ENCODE assay signal across 7 mouse cellular contexts in the genomic region with DNA sequence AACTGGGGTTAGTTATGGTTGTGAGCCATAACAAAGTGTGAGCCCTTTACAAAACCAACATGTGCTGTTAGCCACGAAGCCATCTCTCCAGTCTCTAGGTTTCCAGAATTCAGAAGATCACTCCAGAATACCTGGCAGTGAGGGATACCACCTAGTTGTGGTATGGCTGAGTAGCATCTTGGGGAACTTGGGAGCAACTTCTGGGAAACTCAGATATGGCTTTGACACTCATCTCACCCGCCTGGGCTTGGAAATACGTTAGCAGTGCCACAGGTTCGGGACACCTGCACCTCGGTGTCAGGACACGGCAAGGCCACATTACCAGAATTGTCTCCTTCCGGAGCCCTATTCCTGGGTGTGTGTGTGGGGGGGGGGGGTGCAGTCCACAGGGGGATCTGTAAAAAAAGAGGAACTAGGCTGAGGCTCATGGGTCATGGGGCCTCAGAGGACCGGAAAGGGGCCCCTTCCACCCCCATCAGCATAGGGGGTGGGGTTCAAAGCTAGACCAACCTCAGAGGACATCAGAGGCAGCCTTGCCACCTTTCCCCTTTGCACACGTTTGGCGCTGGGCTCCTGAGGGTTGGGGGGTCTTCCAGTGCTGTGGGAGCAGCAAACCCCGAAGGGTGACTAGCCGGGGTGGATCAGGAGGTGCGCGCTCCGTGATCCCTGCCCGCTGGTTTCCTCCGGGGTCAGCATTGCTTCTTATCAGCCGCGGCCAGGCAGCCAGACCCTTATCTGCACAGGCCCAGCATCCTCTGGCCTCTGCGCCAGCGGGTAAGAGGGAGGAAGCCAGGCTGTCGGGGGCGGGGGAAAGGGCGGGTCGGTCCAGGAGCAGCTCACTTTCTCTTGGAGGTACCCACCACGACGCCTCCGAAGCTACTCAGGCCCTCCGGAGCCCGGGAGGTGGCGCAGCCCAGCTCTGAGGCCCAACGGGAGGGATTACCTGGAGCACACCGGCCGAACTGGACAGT. TPM values are rescaled to one million over a fixed set of nuclear protein-coding genes. Genes with fewer than 3 reads are reported as not detected.
DNase-seq lines count a peak whose midpoint lies in the region; ATAC-seq and TF ChIP-seq lines count a peak whose summit lies in the region.

Gene Lyl1 (plus strand): TSS at position 517 of the 971 bp plus-strand sequence.

- H3K27me3 ChIP-seq in embryonic facial prominence, embryonic 11.5 days (ENCODE audit: control insufficient read depth, insufficient read depth, low read length) = peaks cover 45% of the 10 kb centered on the region
- H3K27me3 ChIP-seq in heart, embryonic 12.5 days (replicated peaks) = peaks cover 33% of the 10 kb centered on the region
- H3K27me3 ChIP-seq in kidney, embryonic 14.5 days (ENCODE audit: control insufficient read depth, insufficient read depth, low read length) = peaks cover 47% of the 10 kb centered on the region
- H3K27me3 ChIP-seq in spleen, adult 2 months (ENCODE audit: control insufficient read depth, insufficient read depth, low read length) = no peaks in the 10 kb centered on the region

- peak within 1 kb of the TSS; percentile 4; the same call in 1 of the 2 replicates for H3K4me2 ChIP-seq in embryonic facial prominence, embryonic 11.5 days (ENCODE audit: low read depth, low read length)
- H3K4me2 ChIP-seq in heart, embryonic 12.5 days = peak within 1 kb of the TSS; percentile 66
- H3K4me2 ChIP-seq in kidney, embryonic 14.5 days (replicated peaks; ENCODE audit: low read depth, low read length) = peak within 1 kb of the TSS; percentile 24

- TF ChIP-seq CTCF in spleen, adult 2 months (IDR thresholded peaks at IDR 0.05; ENCODE audit: extremely low read depth, insufficient read depth, insufficient read length, insufficient replicate concordance) = no peak

- DNase-seq in adrenal gland, postnatal 14 days = peak; percentile 77
- peak; percentile 53 for DNase-seq in embryonic facial prominence, embryonic 11.5 days (ENCODE audit: low spot score)
- peak; percentile 89 for DNase-seq in lung, postnatal 10 days
- DNase-seq in spleen, adult 2 months (ENCODE audit: low read depth in 1 of 2, low spot score in 2 of 2) = peak; percentile 77 to 78
- DNase-seq in Muller cell, postnatal 12 days (ENCODE audit: inconsistent ontology term) = no peak

- TF ChIP-seq POLR2A in spleen, adult 2 months (IDR thresholded peaks at IDR 0.05; ENCODE audit: low read depth, low read length) = peak; percentile 59

- 8% methylated on average over 34 of the region's 34 CpGs for WGBS in embryonic facial prominence, embryonic 11.5 days
- 5% methylated on average over 34 of the region's 34 CpGs for whole genome bisulfite sequencing in heart, embryonic 12.5 days
- WGBS in kidney, embryonic 14.5 days = 8% methylated on average over 34 of the region's 34 CpGs
- WGBS in spleen, adult 2 months = 3% methylated on average over 34 of the region's 34 CpGs

- no peak; the same call in 1 of the 2 replicates for ATAC-seq in embryonic facial prominence, embryonic 11.5 days (replicated peaks; ENCODE audit: insufficient number of reproducible peaks, low FRiP score, low TSS enrichment, low read depth)
- peak; percentile 89 for ATAC-seq in heart, embryonic 12.5 days (ENCODE audit: insufficient number of reproducible peaks, low FRiP score)
- peak; percentile 28 for ATAC-seq in kidney, embryonic 14.5 days (ENCODE audit: low FRiP score, low TSS enrichment)

- H3K9ac ChIP-seq in embryonic facial prominence, embryonic 11.5 days (replicated peaks; ENCODE audit: low read length) = peak within 1 kb of the TSS; percentile 44
- peak within 1 kb of the TSS; percentile 79 for H3K9ac ChIP-seq in heart, embryonic 12.5 days
- peak within 1 kb of the TSS; percentile 31; the same call in 1 of the 2 replicates for H3K9ac ChIP-seq in kidney, embryonic 14.5 days (ENCODE audit: low read depth, low read length)

- H3K4me1 ChIP-seq in embryonic facial prominence, embryonic 11.5 days (ENCODE audit: control insufficient read depth, insufficient read depth, low read length) = peaks cover 5% of the 10 kb centered on the region
- H3K4me1 ChIP-seq in heart, embryonic 12.5 days (replicated peaks) = peaks cover 65% of the 10 kb centered on the region
- H3K4me1 ChIP-seq in kidney, embryonic 14.5 days (ENCODE audit: control insufficient read depth, insufficient read depth, low read length) = peaks cover 24% of the 10 kb centered on the region
- peaks cover 40% of the 10 kb centered on the region for H3K4me1 ChIP-seq in spleen, adult 2 months (ENCODE audit: control insufficient read depth, insufficient read depth, insufficient read length)

- H3K4me3 ChIP-seq in embryonic facial prominence, embryonic 11.5 days (ENCODE audit: low read depth, low read length) = peak within 1 kb of the TSS; percentile 23
- peak within 1 kb of the TSS; percentile 54 for H3K4me3 ChIP-seq in heart, embryonic 12.5 days
- peak within 1 kb of the TSS; percentile 27 for H3K4me3 ChIP-seq in kidney, embryonic 14.5 days (ENCODE audit: low read length)
- H3K4me3 ChIP-seq in spleen, adult 2 months (ENCODE audit: extremely low read depth, insufficient read depth, insufficient read length) = peak within 1 kb of the TSS; percentile 84

- H3K36me3 ChIP-seq in embryonic facial prominence, embryonic 11.5 days (replicated peaks; ENCODE audit: control insufficient read depth, insufficient read depth, low read depth, low read length) = no peaks in the 10 kb centered on the region; the same call in 1 of the 2 replicates
- H3K36me3 ChIP-seq in heart, embryonic 12.5 days = peaks cover 34% of the 10 kb centered on the region
- H3K36me3 ChIP-seq in kidney, embryonic 14.5 days (ENCODE audit: control insufficient read depth, insufficient read depth, low read length) = peaks cover 33% of the 10 kb centered on the region
- H3K36me3 ChIP-seq in spleen, adult 2 months (ENCODE audit: control insufficient read depth, insufficient read depth, low read length) = peaks cover 8% of the 10 kb centered on the region

- no peak within 1 kb of the TSS; the same call in 1 of the 2 replicates for H3K27ac ChIP-seq in embryonic facial prominence, embryonic 11.5 days (replicated peaks; ENCODE audit: low read depth, low read length)
- peak within 1 kb of the TSS; percentile 91 for H3K27ac ChIP-seq in heart, embryonic 12.5 days (ENCODE audit: poor library complexity, severe bottlenecking)
- H3K27ac ChIP-seq in kidney, embryonic 14.5 days (ENCODE audit: low read depth, low read length) = peak within 1 kb of the TSS; percentile 48; the same call in 1 of the 2 replicates
- peak within 1 kb of the TSS; percentile 98 for H3K27ac ChIP-seq in spleen, adult 2 months (ENCODE audit: insufficient read depth, low read length)

- H3K9me3 ChIP-seq in embryonic facial prominence, embryonic 11.5 days (replicated peaks; ENCODE audit: control insufficient read depth, low read length) = no peaks in the 10 kb centered on the region
- no peaks in the 10 kb centered on the region for H3K9me3 ChIP-seq in heart, embryonic 12.5 days (replicated peaks)
- H3K9me3 ChIP-seq in kidney, embryonic 14.5 days (ENCODE audit: control insufficient read depth, low read length) = no peaks in the 10 kb centered on the region

RNA-seq across cellular contexts. Expression of gene Lyl1, which starts in this region (rescaled TPM):
- 4.2 and 9.4 TPM in 2 replicates for total RNA-seq in adrenal gland, postnatal 14 days (2021)
- 4.6 and 5.3 TPM in 2 replicates for polyA plus RNA-seq in embryonic facial prominence, embryonic 11.5 days (2014; fragmentation: Nextera tagmentation; extraction: Ambion mirVana)
- polyA plus RNA-seq in heart, embryonic 12.5 days (2016; fragmentation: Nextera tagmentation; extraction: Ambion mirVana) = 18.1 and 19.7 TPM in 2 replicates
- 6.3 and 8.9 TPM in 2 replicates for polyA plus RNA-seq in kidney, embryonic 14.5 days (2014; fragmentation: Nextera tagmentation; extraction: Ambion mirVana)
- polyA plus RNA-seq in spleen, adult 2 months (2012; rRNA removed) = 90.0 and 115 TPM in 2 replicates

Comparison
In these comparisons a context has a peak if more than half of its experiments do, and no peak if none do; other contexts are left out.
1. H3K4me2 ChIP-seq: peak in every context shown above with its lines; median percentile 66 in heart, embryonic 12.5 days; 24 in kidney, embryonic 14.5 days; 4 in embryonic facial prominence, embryonic 11.5 days.
2. H3K4me3 ChIP-seq: peak in every context shown above with its lines; median percentile 84 in spleen, adult 2 months; 54 in heart, embryonic 12.5 days; 27 in kidney, embryonic 14.5 days; 23 in embryonic facial prominence, embryonic 11.5 days.